Mouse (Mus musculus) heart, embryonic 13.5 days (tissue): ENCODE measurements at regions not wholly inside any gene's neighbourhood (a gene's known extent, or its start where the extent isn't known, plus 50 kb on each side); places are given as distances from the start of the nearest gene placed in this dataset.

Experiments used
- ATAC-seq: fragments of 200-750 bp; cut with Nextera tagmentation; 2 replicates; pipeline ENCODE4 v1.8.0; 2017; ENCODE audit warnings: moderate TSS enrichment; ENCODE audit not compliant: insufficient number of reproducible peaks, low FRiP score, low TSS enrichment; ENCODE audit errors: extremely low read depth
- H3K27ac ChIP-seq: fragments of 300-500 bp; sonication (generic); replicated peaks from 2 replicates; pipeline ENCODE4 v1.5.1; 2015; ENCODE audit warnings: moderate library complexity, mild to moderate bottlenecking, inconsistent platforms
- H3K27me3 ChIP-seq: fragments of 300-500 bp; sonication (generic); replicated peaks from 2 replicates; pipeline ENCODE4 v1.6.1; 2015; ENCODE audit warnings: mild to moderate bottlenecking, inconsistent platforms
- H3K36me3 ChIP-seq: fragments of 300-500 bp; sonication (generic); 2 replicates; pipeline ENCODE4 v1.6.1; 2015; ENCODE audit warnings: mild to moderate bottlenecking, inconsistent platforms
- H3K4me1 ChIP-seq: fragments of 300-500 bp; sonication (generic); 2 replicates; pipeline ENCODE4 v1.6.1; 2015; ENCODE audit warnings: inconsistent platforms
- H3K4me2 ChIP-seq: fragments of 300-500 bp; sonication (generic); 2 replicates; pipeline ENCODE4 v1.6.1; 2015; ENCODE audit warnings: inconsistent platforms, mild to moderate bottlenecking, moderate library complexity
- H3K4me3 ChIP-seq: fragments of 300-500 bp; sonication (generic); 2 replicates; pipeline ENCODE4 v1.5.1; 2015; ENCODE audit warnings: moderate library complexity, mild to moderate bottlenecking, inconsistent platforms
- H3K9ac ChIP-seq: fragments of 300-500 bp; sonication (generic); 2 replicates; pipeline ENCODE4 v1.6.1; 2015; ENCODE audit warnings: inconsistent platforms, mild to moderate bottlenecking, moderate library complexity
- H3K9me3 ChIP-seq: fragments of 300-500 bp; sonication (generic); 2 replicates; pipeline ENCODE4 v1.6.1; 2016; ENCODE audit warnings: inconsistent platforms
- WGBS: fragments of 180-500 bp; shearing (Covaris S2); methylation state at CpG from one replicate; pipeline ENCODE4 v1.1.7; 2015; ENCODE audit warnings: mixed read lengths; 5-methylcytosine and 5-hydroxymethylcytosine counted together

GRCm38 (mm10) chr13:47486658-47487057 is 364.2 kb downstream of the Rnf144b start:
- no peaks in the 10 kb centered on the region for H3K4me1 ChIP-seq
- no peaks in the 10 kb centered on the region for H3K36me3 ChIP-seq
- ATAC-seq: no peak
- no peak overlapping the region for H3K4me3 ChIP-seq
- H3K4me2 ChIP-seq: no peak overlapping the region
- no peaks in the 10 kb centered on the region for H3K9me3 ChIP-seq
- H3K27ac ChIP-seq: no peak overlapping the region
- no peak overlapping the region for H3K9ac ChIP-seq
- no peaks in the 10 kb centered on the region for H3K27me3 ChIP-seq
- WGBS: 78% methylated on average over 3 of the region's 3 CpGs

DNA sequence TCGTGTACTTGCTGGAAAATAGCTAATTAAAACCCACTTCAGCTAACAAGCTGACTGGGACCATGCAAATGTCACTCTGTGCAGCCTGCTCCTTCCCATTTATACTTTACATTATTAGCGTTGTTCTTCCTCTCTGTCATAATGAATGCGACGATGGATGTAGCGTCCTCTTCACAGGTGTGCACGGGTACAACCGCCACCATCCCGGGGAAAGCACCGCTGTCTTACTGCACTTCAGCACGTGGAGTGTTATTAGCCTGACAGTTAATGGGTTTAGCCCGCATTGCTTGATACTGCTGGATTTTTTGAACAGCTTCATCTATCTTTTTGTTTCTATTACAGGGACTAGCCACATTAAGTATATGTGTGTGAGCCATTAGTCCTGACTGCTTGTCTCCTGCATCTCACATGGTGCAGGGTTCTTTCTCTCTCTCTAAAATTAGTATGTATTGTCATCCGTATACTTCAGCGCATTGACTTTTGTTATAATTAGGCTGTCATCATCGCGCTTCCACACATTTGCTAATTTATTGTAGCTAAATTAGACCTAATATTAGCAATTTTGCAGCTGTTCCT is 383.0 kb downstream of the Rnf144b start:
- 91% methylated on average over 15 of the region's 15 CpGs for WGBS
- Histone ChIP-seq H3K4me1 (no peaks in the 10 kb centered on the region), H3K4me2 (no peak overlapping the region), H3K9ac (no peak overlapping the region), H3K27me3 (no peaks in the 10 kb centered on the region), H3K9me3 (no peaks in the 10 kb centered on the region), H3K36me3 (no peaks in the 10 kb centered on the region), H3K4me3 (no peak overlapping the region), H3K27ac (no peak overlapping the region)
- no peak for ATAC-seq

GRCm38 (mm10) chr13:47532935-47533334 is 410.5 kb downstream of the Rnf144b start:
- no peaks in the 10 kb centered on the region for H3K36me3 ChIP-seq
- H3K4me1 ChIP-seq: no peaks in the 10 kb centered on the region
- H3K9ac ChIP-seq: no peak overlapping the region
- no peak overlapping the region for H3K4me2 ChIP-seq
- H3K27me3 ChIP-seq: no peaks in the 10 kb centered on the region
- H3K9me3 ChIP-seq: no peaks in the 10 kb centered on the region
- 78% methylated on average over 1 of the region's 1 CpGs for WGBS
- no peak overlapping the region for H3K27ac ChIP-seq
- no peak for ATAC-seq
- no peak overlapping the region for H3K4me3 ChIP-seq

- H3K36me3 ChIP-seq: no peaks in the 10 kb centered on the region
- no peak overlapping the region for H3K27ac ChIP-seq
- ATAC-seq: no peak
- H3K4me2 ChIP-seq: no peak overlapping the region
- no peaks in the 10 kb centered on the region for H3K27me3 ChIP-seq
- H3K9ac ChIP-seq: no peak overlapping the region
- 87% methylated on average over 2 of the region's 2 CpGs for WGBS
- H3K4me3 ChIP-seq: no peak overlapping the region
- no peaks in the 10 kb centered on the region for H3K9me3 ChIP-seq
- peaks cover 3% of the 10 kb centered on the region; the same call in 1 of the 2 replicates for H3K4me1 ChIP-seq
Measured at GRCm38 (mm10) chr13:47537156-47537555, 414.7 kb downstream of the Rnf144b start.

GRCm38 (mm10) chr13:47549626-47550025 is 427.2 kb downstream of the Rnf144b start:
- Histone ChIP-seq H3K9ac (no peak overlapping the region), H3K9me3 (no peaks in the 10 kb centered on the region), H3K4me2 (no peak overlapping the region), H3K27me3 (peaks cover 3% of the 10 kb centered on the region; the same call in 1 of the 2 replicates), H3K36me3 (no peaks in the 10 kb centered on the region), H3K27ac (no peak overlapping the region), H3K4me1 (no peaks in the 10 kb centered on the region), H3K4me3 (no peak overlapping the region)
- ATAC-seq: no peak
- 73% methylated on average over 6 of the region's 6 CpGs for WGBS

DNA sequence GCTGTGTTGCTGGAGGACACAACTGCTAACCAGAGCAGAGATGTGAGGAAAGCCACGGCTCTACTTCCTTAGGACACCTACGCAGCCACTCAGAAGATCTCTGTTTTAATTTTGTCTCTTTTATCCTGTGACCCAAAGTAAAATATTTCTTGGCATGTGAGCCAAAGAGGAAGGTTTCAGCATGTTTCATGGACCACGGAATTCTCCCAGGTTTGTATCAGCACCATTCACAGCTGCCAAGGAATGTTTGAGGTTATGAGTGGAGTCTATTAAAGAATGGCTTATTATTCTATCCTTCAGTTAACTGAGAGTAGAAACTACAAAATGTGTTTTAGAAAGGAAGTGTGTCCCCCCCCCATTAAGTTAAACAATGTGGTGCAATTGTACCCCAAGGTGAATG is 429.8 kb downstream of the Rnf144b start:
- no peak overlapping the region for H3K9ac ChIP-seq
- H3K4me2 ChIP-seq: no peak overlapping the region
- no peaks in the 10 kb centered on the region for H3K4me1 ChIP-seq
- no peaks in the 10 kb centered on the region for H3K36me3 ChIP-seq
- no peaks in the 10 kb centered on the region for H3K9me3 ChIP-seq
- no peak overlapping the region for H3K4me3 ChIP-seq
- no peak overlapping the region for H3K27ac ChIP-seq
- ATAC-seq: no peak
- WGBS: 81% methylated on average over 3 of the region's 3 CpGs
- H3K27me3 ChIP-seq: peaks cover 3% of the 10 kb centered on the region; the same call in 1 of the 2 replicates

DNA sequence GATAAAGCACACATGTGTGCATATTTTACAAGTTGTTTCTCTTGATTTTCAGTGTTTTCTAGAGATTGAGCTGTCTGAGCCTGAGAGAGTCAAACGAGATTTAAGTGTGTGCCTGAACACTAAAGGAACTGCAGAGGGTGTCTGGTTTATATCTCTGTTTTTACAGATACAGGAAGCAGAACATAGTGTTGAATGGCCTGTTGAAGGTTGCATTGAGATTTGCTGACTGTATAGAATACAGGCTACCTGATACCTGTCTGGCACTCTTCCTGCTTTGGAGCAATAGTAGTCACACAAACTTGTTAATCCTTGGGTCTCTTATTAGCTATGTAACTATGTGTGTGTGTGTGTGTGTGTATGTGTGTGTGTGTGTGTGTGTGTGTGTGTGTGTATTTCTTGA is 431.7 kb downstream of the Rnf144b start:
- WGBS: 9% methylated on average over 1 of the region's 1 CpGs
- H3K36me3 ChIP-seq: no peaks in the 10 kb centered on the region
- no peak overlapping the region for H3K4me3 ChIP-seq
- no peaks in the 10 kb centered on the region for H3K9me3 ChIP-seq
- no peaks in the 10 kb centered on the region for H3K4me1 ChIP-seq
- no peaks in the 10 kb centered on the region; the same call in 1 of the 2 replicates for H3K27me3 ChIP-seq
- no peak overlapping the region for H3K27ac ChIP-seq
- no peak overlapping the region for H3K4me2 ChIP-seq
- H3K9ac ChIP-seq: no peak overlapping the region
- no peak for ATAC-seq

DNA sequence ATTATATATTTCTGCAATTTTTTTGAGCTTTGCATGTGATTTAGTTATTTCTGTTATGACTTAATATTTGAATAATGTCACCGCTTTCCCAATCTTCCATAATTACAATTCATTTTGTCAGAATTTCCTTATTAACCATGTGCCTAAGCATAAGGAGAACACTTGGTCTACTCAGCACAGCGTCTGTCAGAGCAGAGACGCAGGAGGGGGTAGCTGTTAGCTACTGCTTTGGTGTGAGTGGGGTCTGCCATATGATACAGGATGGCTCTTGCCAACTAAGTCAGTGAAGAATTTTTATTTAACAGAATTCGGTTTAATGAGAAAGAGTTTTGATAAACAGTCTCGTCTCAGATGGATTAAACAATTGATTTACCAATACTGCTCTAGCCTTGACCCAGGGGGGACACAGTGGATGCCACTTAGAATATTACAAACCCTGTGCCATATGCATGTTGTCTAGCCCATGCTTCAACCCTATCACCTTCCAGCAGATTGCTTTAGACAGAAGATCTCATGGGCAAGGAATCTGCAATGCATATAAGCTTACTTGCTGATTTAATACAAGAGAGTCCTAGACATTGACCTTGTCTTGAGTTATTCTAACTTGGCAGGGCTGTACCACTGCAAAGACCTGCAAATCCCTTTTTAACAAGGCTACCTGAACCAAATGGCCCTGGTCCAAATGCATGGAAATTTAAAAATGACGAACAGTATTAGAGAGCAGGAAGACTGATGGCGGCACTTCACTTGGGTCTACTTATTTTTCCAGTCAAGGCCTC is 434.9 kb downstream of the Rnf144b start:
- no peaks in the 10 kb centered on the region for H3K9me3 ChIP-seq
- H3K9ac ChIP-seq: no peak overlapping the region
- H3K36me3 ChIP-seq: no peaks in the 10 kb centered on the region
- no peak for ATAC-seq
- WGBS: 86% methylated on average over 7 of the region's 7 CpGs
- no peaks in the 10 kb centered on the region; the same call in 1 of the 2 replicates for H3K27me3 ChIP-seq
- no peaks in the 10 kb centered on the region for H3K4me1 ChIP-seq
- H3K27ac ChIP-seq: no peak overlapping the region
- H3K4me2 ChIP-seq: no peak overlapping the region
- no peak overlapping the region for H3K4me3 ChIP-seq

- 65% methylated on average over 8 of the region's 8 CpGs for WGBS
- Histone ChIP-seq H3K9ac (no peak overlapping the region), H3K4me1 (no peaks in the 10 kb centered on the region), H3K4me3 (no peak overlapping the region), H3K27me3 (no peaks in the 10 kb centered on the region; the same call in 1 of the 2 replicates), H3K4me2 (no peak overlapping the region), H3K9me3 (no peaks in the 10 kb centered on the region), H3K27ac (no peak overlapping the region), H3K36me3 (no peaks in the 10 kb centered on the region)
- no peak for ATAC-seq
Measured at GRCm38 (mm10) chr13:47562836-47563235, 440.4 kb downstream of the Rnf144b start.

DNA sequence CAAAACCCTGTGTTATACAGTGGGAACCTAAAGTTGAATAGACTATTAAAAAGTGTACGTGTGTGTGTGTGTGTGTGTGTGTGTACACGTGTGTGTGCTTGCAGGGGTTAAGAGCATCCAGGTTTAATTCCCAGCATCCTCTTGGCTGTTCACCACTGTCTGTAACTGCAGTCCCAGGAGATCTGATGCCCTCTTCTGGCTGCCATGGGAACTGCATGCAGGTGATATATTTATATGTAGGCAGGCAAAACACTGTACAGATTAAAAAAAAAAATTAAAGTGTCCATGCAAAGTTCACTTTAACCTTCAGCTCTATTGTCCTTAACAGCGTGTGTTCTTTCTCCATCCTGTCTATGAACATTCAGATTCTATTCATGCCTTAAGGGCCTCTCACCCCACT is 454.1 kb downstream of the Rnf144b start:
- Histone ChIP-seq H3K36me3 (no peaks in the 10 kb centered on the region), H3K27ac (no peak overlapping the region), H3K4me1 (no peaks in the 10 kb centered on the region), H3K4me2 (no peak overlapping the region), H3K9me3 (no peaks in the 10 kb centered on the region), H3K9ac (no peak overlapping the region), H3K4me3 (no peak overlapping the region), H3K27me3 (no peaks in the 10 kb centered on the region)
- no peak for ATAC-seq
- WGBS: 59% methylated on average over 3 of the region's 3 CpGs

DNA sequence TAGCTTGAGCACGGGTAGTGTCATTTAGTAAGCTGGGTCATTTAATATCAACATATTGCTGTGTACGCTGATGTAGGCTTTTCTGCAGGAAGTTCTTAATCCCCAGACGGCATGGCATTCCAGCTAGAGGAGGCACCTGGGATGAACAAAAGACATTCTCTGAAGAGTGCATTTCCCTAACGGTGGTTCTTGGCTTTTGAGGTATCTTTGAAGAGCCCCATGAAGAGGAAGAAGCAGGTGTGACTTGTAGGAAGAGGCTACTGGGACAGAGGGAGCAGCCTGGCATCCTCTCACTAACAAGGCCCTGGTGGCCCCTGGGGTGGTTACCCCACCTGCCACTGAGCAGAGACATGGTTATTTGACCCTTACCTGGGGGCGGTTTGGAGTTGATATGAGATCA is 457.7 kb downstream of the Rnf144b start:
- no peaks in the 10 kb centered on the region for H3K36me3 ChIP-seq
- ATAC-seq: no peak
- H3K27me3 ChIP-seq: no peaks in the 10 kb centered on the region
- H3K4me3 ChIP-seq: no peak overlapping the region
- no peak overlapping the region for H3K4me2 ChIP-seq
- H3K27ac ChIP-seq: no peak overlapping the region
- H3K9ac ChIP-seq: no peak overlapping the region
- 81% methylated on average over 5 of the region's 5 CpGs for WGBS
- no peaks in the 10 kb centered on the region for H3K9me3 ChIP-seq
- no peaks in the 10 kb centered on the region for H3K4me1 ChIP-seq

DNA sequence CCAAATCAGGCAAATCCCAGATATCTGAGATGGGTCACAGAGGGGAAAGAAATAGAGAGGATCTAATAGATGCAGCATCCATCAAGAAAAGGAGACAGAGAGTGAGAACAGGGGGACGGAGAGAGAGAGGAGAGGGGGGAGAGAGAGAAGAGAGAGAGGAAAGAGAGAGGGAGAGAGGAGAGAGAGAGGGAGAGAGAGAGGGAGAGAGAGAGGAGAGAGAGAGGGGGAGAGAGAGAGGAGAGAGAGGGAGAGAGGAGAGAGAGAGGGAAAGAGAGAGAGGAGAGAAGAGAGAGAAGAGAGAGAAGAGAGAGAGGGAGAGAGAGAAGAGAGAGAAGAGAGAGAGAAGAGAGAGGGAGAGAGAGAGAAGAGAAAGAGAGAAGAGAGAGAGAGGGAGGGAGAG is 462.7 kb downstream of the Rnf144b start:
- H3K4me3 ChIP-seq: no peak overlapping the region
- H3K36me3 ChIP-seq: no peaks in the 10 kb centered on the region
- H3K9ac ChIP-seq: no peak overlapping the region
- ATAC-seq: no peak
- H3K9me3 ChIP-seq: no peaks in the 10 kb centered on the region
- no peak overlapping the region for H3K4me2 ChIP-seq
- no peaks in the 10 kb centered on the region for H3K4me1 ChIP-seq
- H3K27me3 ChIP-seq: no peaks in the 10 kb centered on the region
- H3K27ac ChIP-seq: no peak overlapping the region
- WGBS: 71% methylated on average over 1 of the region's 1 CpGs
